Mouse (Mus musculus) midbrain, embryonic 15.5 days (tissue): ENCODE data around the gene Lce3d. TPM values are rescaled to one million over a fixed set of nuclear protein-coding genes. Genes with fewer than 3 reads are reported as not detected.

Experiments used
- polyA plus RNA-seq: library from polyadenylated mRNA; unstranded; fragments of >200 nt; fragmentation: Nextera tagmentation; extraction: Ambion mirVana; gene quantifications from 2 replicates; pipeline ENCODE4 v1.2.1, GENCODE M21; 2015

Lce3d gene
- polyA plus RNA-seq, 1 experiment from 2014 or later = not detected

Other genes with a start within 250 kb of the Lce3d start
- not detected in 2 replicates for gene Lce1e, start 248.3 kb upstream of the Lce3d start, polyA plus RNA-seq
- gene Lce1f, start 237.0 kb upstream of the Lce3d start, polyA plus RNA-seq = not detected in 2 replicates
- gene Gm38119, start 218.3 kb upstream of the Lce3d start, polyA plus RNA-seq = not detected in 2 replicates
- not detected in 2 replicates for gene Lce1g, start 205.1 kb upstream of the Lce3d start, polyA plus RNA-seq
- not detected in 2 replicates for gene Lce1h, start 192.3 kb upstream of the Lce3d start, polyA plus RNA-seq
- not detected in 2 replicates for gene Lce1i, start 178.5 kb upstream of the Lce3d start, polyA plus RNA-seq
- gene Lce1j, start 166.9 kb upstream of the Lce3d start, polyA plus RNA-seq = not detected in 2 replicates
- not detected in 2 replicates for gene Lce1k, start 149.5 kb upstream of the Lce3d start, polyA plus RNA-seq
- gene Kprp, start 130.1 kb upstream of the Lce3d start, polyA plus RNA-seq = not detected in 2 replicates
- not detected in 2 replicates for gene Lce1l, start 106.1 kb upstream of the Lce3d start, polyA plus RNA-seq
- not detected in 2 replicates for gene 2310050C09Rik, start 87.2 kb upstream of the Lce3d start, polyA plus RNA-seq
- gene Lce3a, start 31.2 kb upstream of the Lce3d start, polyA plus RNA-seq = not detected in 2 replicates
- gene Lce3b, start 24.4 kb upstream of the Lce3d start, polyA plus RNA-seq = not detected in 2 replicates
- not detected in 2 replicates for gene Lce3c, start 12.9 kb upstream of the Lce3d start, polyA plus RNA-seq
- not detected in 2 replicates for gene Lce3e, start 9.7 kb downstream of the Lce3d start, polyA plus RNA-seq
- gene Lce3f, start 34.8 kb downstream of the Lce3d start, polyA plus RNA-seq = not detected in 2 replicates
- gene Crct1, start 58.3 kb downstream of the Lce3d start, polyA plus RNA-seq = 1.3 and 1.6 TPM in 2 replicates
- not detected in 2 replicates for gene Lce1m, start 61.7 kb downstream of the Lce3d start, polyA plus RNA-seq
- not detected in 2 replicates for gene Gm4858, start 111.4 kb downstream of the Lce3d start, polyA plus RNA-seq
- not detected in 2 replicates for gene Crnn, start 187.4 kb downstream of the Lce3d start, polyA plus RNA-seq
- gene Flg2, start 239.9 kb downstream of the Lce3d start, polyA plus RNA-seq = not detected in 2 replicates